Mouse (Mus musculus) layer of hippocampus, adult 9-10 months (tissue): Measurements from ENCODE around the gene E030025P04Rik.

Source experiments
- DNase-seq: peaks from one replicate; pipeline ENCODE4 v3.0.0; 2022; ENCODE audit warnings: low spot score

Gene E030025P04Rik

DNA sequence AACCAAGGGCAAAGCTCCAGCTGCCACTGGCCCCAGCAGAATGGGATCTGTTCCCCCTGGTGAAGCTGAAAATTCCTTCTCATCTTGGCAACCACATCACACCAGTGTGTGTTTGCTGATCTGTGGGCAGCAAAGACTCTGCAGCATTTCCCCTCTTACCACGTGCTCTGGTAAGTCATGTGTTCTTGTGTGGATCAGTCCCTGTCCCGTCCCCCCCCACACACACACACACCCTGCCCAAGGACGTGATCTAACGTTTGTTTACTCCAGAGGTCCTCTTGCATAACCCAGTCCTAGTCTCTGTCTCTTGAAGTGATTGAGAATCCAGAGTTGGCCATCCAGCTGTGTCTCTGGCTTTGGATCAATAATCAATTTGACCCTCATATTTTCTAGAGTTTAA lies at the start of gene E030025P04Rik:
E030025P04Rik (minus strand) TSS at position 134 of the 400 bp plus-strand sequence.
- no peak for DNase-seq

DNA sequence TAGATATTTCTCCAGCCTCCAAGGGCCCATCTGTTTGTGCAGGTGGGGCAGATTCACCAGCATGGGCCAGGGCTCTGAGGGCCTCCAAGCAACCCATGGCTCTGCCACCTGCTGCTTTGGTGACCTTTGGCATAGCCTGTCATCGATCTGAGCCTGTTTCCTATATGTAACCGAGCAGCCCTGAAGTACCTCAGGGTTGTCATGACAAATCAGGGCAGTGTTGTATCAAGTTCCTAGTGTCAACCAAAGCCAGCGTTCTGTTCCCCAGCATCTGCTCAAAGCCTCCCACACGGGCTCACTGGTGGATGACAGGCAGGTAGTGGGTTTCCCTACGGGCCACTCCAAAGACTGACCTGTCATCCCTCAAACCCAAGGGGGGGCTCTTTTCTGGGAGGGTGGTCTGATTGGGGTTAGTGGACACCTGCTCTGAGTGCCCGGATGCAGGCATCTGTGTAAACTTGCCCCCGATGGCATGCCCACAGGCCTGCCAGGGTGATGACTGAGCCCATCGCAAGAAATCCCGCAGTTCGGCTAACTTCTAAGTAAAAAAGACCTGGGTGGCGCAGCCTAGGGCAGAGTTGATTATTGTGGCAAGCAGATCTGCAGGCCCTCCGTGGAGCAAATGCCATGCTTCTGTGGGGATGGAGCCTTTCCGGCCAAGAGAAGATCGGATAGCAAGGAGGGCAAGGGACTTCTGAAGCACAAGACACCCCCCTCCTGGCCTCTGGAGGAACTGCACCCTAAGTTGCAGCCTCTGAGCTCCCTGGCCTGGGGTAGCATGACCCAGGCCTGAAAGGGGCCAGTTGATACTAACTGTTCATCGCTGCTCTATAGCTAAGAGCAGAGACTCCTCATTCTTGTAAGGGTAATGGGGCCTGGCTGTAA lies 48.7 kb upstream of the E030025P04Rik start:
- DNase-seq = peak; percentile 43

DNA sequence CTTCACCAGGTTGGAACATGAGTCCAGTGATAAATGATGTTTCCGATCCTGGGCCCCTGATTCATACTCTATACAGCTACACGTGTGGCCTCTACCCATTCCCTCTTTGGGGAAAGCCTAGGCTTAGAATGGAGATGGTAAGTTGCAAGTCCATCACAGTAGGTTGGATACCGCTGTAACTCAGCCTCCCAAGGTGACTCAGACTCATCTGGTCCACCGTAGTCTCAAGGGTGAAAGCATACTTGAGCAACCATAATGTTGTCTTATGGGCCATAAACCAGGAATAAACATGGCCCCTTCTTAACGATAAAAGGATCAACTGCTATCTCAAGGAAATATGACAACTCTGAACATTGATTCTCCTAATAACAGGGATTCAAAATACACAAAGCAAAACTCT lies 44.1 kb upstream of the E030025P04Rik start:
- no peak for DNase-seq

DNA sequence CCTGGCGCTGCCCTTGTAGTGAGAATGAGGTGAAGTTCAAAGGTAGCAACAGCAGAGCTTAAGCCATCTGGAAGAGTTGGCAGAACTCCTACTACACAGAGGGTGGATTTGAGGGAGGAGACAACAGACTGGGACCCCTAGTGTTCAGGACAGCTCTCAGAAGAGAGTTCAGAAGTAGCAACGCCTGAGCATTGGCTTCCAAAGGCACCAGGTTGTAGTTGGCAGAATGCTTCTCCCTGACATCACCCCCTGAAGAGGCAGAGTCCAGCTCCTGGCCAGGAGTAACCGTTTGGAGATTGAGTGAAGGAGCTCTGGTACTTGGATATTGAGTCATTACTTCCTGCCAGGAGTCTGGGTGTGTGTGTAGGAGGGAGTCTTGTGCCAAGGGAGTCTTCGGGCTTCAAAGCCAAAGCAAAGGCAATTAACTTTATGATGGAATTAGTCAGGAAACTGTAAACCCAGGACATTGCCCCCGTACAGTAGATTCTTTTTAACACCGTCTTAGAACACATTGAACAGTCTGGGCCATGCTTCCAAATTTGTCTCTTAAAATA lies 43.5 kb upstream of the E030025P04Rik start:
- DNase-seq = no peak

DNA sequence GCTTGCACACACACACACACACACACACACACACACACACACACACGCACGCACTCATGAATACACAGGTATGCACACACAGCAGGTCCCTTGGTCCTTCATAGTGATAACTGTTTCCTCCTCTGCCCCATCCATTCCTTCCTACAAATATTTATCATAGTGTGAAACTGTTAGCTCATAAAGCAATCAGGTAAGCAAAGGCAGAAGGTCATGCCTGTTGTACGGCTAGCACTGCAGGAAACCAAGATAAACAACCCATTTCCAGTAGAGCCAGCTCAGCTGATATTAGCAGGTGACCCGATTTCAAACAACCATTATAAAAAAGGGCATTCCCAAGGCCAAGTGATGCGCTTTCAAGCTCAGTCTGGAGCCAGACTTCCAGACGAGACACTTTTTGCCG lies 36.9 kb upstream of the E030025P04Rik start:
- no peak for DNase-seq

DNA sequence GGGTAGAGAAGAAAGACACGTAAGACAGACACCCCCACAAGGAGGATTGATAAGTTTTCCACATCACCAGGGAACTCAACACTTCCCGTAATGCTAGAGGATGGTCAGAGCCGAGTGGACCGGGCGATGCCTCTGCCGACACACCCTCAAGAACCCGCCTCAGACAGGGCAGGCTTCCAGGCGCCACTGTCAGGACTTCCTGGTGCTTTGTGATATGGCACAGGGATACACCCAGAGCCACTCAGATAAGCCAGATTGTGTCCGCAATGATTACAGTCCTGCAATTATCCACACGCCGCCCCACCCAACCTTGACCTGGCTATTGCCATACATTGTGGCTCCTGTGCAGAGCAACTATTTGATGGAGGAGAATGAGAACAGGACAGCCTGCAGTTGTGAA lies 36.1 kb upstream of the E030025P04Rik start:
- no peak for DNase-seq

DNA sequence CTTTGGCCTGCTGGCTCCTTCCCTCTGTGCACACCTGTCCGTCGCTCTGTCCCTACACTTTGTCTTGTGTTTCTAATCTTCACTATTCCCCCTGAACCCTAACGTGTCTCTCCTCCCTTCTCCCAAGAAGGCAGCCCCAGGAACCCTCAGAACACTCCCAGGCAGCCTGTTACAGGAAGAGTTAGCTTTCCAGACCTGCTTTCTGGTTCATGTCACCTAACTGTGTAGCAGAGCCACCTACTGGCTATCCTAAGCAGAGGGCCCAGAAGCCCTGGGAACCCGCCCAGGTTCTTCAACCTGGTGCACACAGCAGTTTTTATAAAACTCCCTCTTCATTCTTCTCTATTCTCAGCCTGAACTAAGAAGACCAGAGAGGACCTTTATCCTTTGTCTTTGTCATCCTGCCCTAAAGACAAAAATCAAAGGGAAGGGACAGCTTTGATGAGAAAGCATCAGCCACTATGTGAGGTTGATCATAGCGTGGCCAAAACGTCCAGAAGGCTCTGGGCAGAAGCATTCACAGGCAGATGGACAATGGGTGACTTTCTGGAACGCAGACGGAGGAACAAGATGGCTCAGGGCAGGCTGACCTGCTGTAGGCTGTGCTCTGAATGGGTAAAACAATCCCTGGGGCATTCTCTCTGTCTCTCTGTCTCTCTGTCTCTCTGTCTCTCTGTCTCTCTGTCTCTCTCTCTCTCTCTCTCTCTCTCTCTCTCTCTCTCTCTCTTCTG lies 34.8 kb upstream of the E030025P04Rik start:
- DNase-seq = peak; percentile 41

DNA sequence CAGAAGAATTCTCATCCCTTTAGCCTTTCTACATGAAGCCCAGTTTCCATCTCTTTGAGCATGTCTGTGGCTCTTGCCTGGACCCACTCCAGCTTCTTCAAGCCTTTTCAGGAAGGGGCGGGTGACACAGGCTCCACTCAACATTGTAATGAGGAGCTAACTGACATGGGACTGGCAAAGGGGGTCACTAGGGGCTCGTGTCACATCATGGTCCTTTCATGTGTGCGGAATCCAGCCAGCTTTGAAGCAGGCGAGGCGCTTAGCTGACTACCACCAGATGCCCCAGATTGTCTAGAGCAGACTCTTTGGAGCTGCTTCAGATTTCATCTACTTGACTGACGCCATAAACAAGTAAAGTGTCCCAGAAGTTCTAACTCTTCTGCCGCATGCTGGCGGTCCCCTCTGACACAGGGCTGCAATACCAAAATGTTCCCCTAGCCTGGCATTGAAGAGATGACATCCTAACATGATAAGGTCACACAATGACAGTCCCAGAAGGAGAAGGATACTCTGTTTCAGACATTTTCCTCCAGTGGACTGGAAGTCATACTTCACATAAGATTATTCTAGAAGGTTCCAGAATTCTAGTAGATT lies 31.3 kb upstream of the E030025P04Rik start:
- DNase-seq = no peak

DNA sequence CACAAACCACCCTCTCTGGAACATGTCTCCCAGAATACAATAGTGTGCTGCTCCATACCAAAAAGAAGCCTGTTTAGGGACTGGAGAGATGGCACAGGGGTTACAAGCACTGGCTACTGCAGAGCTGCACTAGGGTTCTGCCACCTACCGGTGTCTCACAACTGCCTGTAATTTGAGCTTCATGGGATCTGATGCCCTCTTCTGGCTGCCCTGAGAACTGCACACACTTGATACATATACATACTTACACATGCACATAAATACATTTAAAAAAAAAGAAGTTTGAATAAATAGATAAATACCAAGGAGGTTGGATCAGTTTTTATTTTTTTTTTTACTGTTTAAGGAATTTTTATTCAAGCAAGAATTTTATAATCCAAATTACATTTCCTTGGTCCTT lies 28.1 kb upstream of the E030025P04Rik start:
- DNase-seq = no peak

DNA sequence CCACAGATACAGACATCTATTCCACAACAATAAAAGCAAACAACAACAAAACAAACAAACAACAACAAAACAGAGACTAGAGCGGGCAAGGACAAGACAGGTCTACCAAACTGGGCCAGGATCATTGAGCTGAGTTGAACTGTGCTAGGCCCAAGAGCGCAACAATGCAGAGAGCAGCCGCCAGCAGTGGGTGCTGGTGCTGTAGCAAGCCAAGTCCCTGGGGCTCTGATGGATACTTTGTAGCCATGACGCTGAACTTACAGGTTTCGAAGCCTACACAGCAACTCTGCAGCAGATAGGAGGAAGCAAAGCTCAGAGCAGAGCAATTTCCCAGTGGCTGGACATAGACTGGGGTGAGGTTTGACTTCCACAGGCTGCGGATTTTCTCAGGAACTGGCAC lies 26.6 kb upstream of the E030025P04Rik start:
- DNase-seq = no peak

DNA sequence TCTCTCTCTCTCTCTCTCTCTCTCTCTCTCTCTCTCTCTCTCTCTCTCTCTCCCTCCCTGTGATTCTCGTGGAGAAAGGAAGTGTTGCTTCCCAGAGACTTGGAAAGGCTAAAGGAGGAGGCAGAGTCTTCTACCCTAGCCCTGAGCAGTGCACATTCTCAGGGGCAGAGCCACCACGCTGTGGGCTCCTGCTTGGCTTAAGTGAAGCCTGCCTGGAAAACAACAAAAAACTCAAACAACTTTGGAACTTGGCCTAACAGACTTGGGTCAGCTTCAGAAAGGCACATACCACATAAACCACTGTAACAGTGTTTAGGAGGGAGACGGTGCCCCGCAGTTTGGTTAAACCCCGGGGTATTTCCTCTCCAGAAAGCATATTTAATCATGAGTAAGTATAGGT lies 13.5 kb upstream of the E030025P04Rik start:
- DNase-seq = no peak

DNA sequence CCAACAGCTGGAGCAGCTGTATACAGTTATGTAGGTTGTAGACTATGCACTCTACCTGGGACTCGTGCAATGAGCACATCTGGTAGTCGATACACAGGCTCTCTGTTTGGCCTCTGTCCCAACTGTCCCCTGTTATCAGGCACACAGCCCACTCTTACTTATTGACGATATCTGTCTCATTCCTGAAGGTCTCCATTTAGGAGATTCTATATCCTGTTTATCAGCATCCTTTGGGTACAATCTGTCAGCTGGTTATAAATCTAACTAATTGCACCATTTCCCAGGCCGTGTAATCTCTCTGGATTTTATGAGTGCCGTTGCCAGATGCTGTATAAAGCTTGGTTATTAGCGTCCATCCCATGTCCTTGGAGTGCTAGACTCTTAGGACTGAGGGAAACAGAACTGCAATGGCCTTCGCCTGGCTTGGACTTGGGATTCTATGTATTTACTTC lies 747 bp upstream of the E030025P04Rik start:
- no peak for DNase-seq

DNA sequence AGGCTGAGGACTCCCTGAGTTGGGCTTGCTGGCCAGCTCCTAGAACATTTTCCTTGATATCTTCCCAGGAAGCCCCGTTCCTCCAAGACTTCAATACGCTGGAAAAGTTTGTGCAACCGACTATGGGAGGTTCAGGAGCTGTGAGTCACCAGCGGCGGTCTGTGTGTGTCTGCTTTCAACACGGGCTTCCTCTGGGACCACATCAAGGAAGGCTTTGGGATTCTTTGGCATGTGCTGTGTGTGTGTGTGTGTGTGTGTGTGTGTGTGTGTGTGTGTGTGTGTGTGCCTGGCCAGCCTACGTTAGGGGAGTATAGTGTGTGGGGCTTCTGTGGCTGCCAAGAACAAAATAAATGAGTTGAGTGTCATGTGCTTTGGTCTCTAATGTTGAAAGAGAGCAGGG lies 17.7 kb downstream of the E030025P04Rik start:
- DNase-seq = no peak

DNA sequence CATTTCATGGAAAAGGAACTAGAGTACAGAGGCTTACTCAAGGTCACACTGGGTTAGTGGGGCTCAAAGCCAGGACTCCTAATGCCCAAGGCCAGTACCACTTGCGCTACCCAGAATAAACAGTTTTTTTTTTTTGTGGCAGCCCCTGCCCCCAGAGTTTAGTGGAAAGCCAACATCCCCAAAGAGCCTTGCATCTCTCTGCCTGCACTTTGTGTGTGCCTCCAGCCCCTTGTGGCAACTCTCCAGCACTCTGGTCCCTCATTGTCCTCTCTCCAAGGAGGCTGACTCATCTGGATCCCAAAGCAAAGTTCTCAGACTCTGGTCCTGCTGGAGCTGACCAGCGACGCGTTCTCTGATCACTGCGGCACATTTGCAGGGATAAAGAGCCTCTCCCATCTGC lies 18.7 kb downstream of the E030025P04Rik start:
- DNase-seq = no peak

DNA sequence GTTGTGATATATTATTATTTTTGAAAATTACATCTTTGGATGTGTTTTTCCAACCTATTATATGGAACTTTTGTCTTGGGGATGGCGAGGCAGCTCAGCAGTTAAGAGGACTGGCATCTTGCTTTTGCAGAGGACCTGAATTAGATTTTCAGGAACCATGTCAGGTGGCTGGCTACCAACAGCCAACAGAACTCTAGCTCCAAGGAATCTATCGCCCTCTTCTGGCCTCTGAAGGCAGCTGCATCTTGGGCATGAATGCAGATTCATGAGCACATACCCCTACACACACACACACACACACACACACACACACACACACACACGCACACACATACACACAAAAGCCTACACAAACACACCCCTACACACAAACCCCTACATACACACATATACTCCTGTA lies 19.9 kb downstream of the E030025P04Rik start:
- DNase-seq = no peak

DNA sequence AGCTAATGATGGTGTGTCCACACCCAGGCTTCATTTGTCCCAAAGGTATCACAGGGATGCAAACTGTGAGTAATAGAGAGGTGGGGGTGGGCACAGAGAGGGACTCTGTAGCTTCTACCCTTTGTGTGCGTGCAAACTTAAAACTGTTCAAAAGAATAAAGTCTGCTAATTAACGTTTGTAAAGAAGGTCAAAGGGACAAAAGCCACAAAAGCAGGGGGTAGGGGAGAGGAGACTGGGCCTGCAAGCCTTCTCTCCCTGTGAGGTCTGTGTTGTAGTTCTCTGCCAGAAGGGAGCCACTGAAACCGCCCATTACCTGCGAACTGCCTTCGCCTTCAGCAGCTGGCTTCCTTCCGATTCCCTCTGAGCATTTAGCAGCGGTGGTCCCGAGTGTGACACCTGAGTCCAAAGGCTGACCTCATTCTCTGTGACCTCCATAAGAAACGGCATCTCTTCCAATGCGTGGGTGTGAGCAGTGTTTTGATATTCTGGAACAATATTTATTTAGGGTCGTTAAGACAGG lies 34.3 kb downstream of the E030025P04Rik start:
- no peak for DNase-seq

DNA sequence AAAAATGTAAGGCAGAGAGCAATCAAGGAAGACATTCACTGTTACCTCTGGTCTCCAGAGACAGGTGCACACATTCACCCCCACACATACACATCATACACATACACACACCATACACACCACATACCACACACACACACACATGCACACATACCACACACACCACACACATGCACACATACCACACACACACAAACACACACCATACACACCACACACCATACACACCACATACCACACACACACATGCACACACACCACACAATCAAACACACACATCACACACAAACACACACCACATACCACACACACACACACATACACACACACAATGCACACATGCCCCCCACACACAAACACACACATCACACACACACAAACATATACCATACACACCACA lies 35.1 kb downstream of the E030025P04Rik start:
- no peak for DNase-seq

DNA sequence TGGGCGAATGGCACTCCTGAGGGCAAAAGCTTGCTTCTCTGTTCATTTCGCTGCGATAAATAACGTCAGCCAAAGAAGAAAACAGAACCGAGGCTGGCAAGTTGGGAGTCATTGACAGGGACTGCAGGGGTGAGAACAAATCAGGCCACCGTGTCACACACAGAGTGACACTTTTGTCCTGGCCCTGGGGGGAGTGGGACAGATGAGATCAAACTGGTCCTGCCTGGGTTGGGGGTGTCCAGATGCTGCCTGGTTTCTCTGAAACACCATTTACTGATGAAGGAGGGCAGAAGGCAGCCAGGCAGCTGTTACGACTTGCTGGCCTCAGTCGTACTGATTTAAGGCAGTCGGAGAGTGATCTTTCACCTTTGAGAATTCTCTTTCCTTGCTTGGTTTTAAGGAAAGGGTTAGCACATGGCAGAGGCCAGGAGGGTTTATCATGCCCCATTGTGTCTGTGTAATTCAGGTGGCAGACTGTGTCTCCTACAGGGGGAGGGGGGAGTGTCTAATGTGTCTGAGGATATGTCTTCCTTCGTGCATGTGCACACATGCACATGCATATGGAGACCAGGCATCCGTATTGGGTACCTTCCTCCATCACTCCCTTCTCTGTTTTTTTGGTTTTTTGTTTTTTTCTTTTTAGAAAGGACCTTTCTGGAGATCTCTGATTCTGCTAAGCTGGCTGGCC lies 36.5 kb downstream of the E030025P04Rik start:
- no peak for DNase-seq

DNA sequence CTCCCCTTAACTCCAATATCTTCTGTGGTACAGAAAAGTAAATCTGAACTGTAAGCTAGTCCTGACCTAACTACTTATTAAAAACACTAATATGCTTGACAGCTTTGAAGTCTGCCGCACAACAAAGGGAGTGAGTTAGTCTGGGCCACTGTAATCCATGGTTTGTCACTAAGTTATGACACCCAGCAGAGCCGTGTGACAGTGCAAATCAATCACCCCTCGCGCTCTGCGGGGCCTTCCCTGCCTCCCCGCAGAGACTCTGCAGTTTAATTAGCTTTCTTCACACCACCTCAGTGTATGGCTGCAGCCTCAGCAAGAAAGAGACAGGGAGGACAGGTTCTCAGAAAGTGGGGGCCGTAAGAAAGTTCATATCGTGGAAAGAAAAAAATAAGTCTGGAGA lies 37.4 kb downstream of the E030025P04Rik start:
- DNase-seq = no peak

DNA sequence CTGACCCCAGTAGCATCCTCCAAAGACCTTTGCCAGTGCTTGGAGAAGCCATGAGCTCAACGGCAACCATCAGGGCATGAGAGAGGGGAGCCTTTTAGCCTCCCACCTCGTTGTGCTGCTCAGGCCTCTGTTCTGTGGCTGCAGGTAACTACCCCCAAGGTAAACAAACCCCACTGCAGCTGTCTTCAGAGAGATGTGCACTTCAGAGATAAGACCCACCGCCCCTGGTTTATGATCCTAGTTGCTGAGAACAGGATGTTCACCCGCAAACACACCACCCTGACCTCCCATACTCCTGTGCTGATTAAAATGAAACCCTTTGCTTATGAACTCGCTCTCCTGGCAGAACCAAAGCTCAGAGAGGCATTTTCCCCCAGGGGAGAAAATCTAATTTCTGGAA lies 38.0 kb downstream of the E030025P04Rik start:
- DNase-seq = no peak

DNA sequence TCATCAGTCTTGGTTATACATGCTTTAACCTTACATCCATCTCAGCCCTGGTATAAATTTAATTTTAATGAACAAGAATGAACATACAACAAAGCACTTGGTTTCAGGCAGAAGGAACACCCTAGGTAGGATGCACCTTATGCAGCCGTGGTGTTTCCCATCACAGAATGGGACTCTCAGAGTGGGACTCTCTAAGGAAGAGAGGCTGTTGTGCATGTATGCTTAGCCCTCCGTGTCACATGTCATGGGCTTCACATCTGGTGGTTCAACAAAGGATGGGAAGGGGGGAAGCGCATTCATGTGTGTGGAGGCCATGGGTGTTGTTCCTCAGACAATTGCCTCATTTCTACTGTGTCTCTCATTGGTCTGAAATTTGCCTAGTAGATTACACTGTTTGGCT lies 40.8 kb downstream of the E030025P04Rik start:
- no peak for DNase-seq

DNA sequence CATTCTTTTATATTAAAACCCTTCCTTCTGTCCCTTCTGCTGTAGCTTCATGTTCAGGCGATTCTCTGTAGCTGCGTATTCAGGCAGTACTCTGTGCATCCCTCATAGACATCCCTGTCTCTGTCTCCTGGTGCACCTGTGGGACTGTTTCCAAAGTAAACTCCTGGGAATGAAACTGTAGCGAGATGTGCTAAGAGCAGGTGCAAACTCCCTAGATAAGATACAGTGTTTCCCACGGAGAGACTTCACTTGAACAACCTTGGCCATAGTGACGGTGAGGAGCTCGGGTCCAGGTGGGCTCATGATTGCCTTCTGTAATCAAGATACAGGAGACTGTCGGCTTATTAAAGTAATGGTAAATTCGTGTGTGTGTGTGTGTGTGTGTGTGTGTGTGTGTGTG lies 41.5 kb downstream of the E030025P04Rik start:
- DNase-seq = no peak
